Mouse (Mus musculus) spleen, postnatal 36 days (tissue): ENCODE results near the gene Abtb2.
A peak's percentile ranks its signal among the peaks of the same experiment; 100 is the strongest.

Experiments
- DNase-seq, 2 experiments: peaks; one replicate each; pipeline ENCODE4 v3.0.0; 2022; ENCODE audit warnings: low spot score in 2 of 2, mixed read lengths in 1 of 2

Gene Abtb2

GRCm38 (mm10) chr2:103659648-103660556, 93.8 kb downstream of the Abtb2 start:
- DNase-seq: no peak

GRCm38 (mm10) chr2:103661696-103662095, 95.6 kb downstream of the Abtb2 start:
- no peak for DNase-seq

- peak; percentile 60 to 62 for DNase-seq
Observed at GRCm38 (mm10) chr2:103662121-103662520, 96.0 kb downstream of the Abtb2 start.

DNA sequence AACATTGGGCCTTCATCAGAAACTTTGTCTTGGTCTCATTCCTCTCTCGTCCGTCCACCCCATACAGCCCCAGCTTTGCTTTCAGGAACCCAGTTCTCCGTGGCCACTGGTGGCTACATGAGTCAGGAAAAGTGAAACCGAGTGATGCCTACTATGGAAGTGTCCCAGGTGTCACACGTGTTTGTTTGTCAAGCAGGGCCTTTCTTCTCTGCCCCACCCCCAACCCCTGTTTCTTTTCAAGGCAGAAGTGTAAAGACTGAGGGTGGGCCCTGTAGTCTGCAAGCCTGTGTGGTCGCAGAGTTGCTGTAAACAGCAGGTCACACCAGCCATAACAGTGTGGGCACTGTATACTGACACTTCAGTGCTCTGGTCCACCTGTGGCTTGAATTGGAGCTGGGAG, 98.2 kb downstream of the Abtb2 start:
- DNase-seq: no peak

DNA sequence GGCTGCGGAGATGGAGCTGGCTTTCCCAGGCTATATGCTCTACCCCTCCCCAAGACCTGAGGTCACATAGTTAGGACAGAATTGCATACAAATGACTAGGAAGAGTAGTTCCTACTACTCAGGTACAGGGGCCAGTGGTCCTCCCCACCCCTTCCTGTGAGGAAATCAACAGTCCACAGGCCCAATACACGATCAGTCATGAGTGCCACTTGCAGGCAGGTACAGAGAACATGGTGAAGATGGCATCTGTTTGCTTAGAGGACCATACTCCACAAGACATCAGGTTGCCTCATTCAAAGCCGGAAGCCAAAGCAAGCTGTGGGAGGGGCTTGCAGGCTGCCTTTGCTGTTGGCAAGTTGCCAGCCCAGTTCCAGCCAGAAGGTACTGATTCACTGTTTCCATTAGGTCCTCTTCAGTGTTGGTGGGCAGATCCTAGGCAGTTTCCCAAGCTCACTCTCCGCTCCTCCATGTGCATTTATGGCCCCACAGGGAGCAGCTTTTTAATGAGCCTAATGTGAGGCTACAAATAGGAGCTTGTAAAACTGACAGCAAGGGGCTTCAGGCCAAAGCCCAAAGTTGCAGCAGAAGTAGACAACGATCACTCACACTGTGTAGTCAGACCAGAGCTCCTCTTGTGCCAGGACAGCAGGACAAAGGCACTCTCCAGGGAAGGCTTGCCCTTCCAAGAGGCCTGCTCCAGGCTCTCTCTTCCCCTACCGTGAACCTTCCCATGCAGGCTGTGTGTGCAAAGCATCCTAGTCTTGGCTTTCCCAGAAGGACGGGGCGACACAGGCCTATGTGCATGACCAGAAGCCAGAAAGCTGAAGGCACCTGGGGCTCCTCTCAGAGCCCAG, 102.1 kb downstream of the Abtb2 start:
- no peak for DNase-seq

GRCm38 (mm10) chr2:103668939-103669338, 102.8 kb downstream of the Abtb2 start:
- no peak for DNase-seq

DNA sequence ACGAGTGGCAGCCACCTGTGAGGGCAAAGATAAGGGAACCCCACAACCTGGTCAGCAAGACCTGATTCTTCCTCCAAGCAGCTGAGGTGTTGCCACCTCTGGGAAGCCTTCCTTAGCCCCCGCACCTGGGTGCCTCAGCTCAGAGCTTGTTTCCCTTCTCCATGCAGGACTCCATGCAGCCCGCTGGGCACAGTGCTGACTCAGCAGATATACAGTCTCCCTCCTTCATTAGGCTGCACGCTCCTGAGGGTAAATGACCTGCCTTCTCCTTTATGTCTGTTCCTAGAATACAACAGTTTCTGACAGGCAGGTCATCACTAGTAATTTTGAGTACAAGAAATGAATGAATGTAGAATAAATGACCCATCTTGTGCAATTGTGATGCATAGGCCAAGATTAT, 103.5 kb downstream of the Abtb2 start:
- no peak for DNase-seq

- DNase-seq: no peak
Observed at GRCm38 (mm10) chr2:103670276-103670680, 104.2 kb downstream of the Abtb2 start.

DNA sequence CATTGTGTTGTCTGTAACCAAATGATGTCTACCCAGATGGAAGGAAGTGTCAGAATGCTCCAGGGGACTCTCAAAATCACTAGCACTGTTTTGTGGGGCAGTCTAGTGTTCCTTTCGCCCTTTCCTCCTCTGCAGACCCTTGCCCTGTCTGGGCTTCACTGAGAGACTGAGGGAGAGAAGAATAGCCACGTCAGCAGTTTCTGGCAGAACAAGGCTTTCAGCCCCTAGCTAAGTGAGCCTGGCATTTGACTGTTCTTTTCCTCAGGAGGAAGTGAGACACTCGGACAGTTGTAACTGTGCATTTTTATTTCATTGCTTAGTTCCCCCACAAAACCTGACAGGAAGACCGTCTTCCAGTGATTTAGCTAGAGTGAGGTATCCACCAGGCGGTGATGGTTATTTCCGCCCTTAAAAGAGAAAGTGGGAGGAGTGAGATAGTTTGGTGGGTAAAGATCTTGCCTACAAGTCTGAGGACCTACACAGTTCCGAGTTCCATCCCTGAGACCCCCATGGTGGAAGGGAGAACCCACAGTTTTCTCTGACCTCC, 106.5 kb downstream of the Abtb2 start:
- no peak for DNase-seq

DNA sequence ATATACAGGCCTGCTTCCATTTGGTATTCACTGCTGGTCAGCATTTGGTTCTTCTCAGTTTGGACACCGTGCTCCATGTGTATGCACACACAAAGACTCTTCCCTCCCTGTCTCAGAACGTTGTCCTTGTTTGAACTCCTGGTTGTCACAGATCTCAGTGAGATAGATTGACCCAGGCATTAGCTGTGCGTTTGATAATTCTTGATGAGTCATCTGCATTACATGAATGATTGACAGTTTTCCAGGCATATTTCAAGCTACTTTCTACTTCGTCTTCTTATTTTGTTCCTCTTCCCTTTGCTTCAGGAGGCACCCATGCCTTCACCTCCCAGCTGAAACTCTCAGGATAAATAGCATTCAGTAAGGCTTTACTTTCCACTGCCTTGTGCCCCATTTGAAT, 107.5 kb downstream of the Abtb2 start:
- DNase-seq: no peak

- DNase-seq: no peak
Observed at GRCm38 (mm10) chr2:103675391-103675790, 109.3 kb downstream of the Abtb2 start.

- no peak for DNase-seq
Observed at GRCm38 (mm10) chr2:103676808-103677207, 110.7 kb downstream of the Abtb2 start.

DNA sequence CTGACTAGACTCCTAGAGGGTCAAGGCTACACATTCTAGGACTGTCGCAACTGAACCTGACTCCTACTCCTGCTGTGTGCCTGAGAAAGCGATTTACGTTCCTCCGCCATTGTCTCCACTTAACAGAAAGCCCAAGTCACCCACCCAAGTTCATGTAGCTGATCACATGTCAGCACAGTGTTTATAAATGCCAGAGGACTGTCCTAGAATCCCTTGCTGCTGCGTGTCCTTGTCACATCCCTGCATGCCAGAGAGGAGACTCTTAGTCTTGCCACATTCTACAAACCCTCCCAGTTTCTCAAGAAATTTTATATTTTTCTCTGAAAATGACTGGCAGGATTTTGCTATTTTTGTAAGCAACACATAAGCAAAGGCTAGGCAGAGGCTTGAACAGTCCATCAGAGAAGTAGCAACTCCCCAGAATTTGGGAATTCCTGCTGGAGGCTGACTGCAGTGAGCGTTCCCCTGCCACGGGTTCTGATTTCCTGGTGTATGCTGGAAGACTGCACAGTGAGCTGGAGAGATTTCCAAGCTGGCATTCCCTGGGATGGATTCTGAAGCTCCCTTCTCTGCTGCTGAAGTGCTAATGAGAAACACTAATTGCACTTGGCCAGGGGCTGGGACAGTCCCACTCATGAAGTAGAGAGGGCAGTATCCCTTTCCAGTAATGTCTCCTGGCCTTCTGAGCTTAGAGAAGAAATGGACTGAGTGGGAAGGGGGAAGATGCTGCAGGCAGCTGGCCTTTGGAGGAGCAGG, 111.7 kb downstream of the Abtb2 start:
- DNase-seq: no peak

DNA sequence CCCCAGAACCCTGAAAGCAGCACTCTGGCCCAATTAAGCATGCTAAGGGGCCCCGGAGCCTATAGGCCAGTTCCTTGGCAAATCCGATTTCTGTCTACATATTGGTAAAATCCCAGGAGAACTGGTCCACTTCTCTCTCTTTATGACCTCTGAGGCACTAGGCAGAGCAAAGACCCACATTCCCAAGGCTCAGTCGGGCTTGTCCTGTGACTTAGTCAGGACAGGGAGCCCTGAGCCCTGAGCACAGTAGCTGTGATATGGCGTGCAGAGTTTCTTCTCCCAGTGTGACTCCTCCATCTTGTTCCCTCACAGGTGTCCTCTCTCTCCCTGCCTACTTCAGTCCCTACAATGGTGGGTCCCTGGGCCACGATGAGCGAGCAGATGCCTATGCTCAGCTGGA, 112.3 kb downstream of the Abtb2 start:
- DNase-seq: no peak

DNA sequence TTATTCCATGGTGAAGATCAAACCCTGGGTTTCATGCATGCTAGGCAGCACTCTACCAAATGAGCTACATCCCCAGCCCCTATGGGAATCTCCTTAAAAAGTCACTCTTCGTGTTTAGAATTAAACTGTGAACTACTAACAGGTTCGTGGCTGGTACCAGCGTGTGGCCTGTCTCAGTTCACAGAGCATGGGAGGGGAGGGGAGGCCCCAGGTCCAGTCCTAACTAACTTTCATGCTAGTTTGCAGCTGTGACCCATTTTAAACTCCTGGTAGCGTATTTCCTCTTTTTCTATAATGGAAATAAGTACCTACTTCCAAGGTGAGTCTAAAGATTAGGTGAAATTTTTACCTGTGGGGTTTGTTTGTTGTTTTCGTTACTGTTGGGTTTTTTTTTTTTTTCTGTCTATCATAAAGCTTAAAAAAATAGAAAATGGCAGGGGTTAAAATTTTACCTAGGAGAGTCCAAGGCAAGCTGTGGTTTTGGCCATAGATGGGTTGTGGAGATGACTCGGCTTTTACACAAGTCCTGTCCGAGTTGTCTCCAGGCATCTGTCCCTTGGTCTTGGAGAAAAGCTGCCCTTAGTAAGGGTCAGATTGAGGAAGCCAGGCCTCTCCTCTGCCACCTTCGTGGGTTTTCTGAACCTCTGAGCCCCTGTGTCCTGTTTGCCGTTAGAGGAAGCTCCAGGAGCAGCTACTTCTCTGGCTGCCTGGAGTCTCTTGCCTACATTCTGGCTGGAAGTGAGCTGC, 114.4 kb downstream of the Abtb2 start:
- DNase-seq: peak; percentile 59 to 68

GRCm38 (mm10) chr2:103681149-103681548, 115.0 kb downstream of the Abtb2 start:
- no peak for DNase-seq

- DNase-seq: peak; percentile 71 to 78
Observed at GRCm38 (mm10) chr2:103682261-103682722, 116.2 kb downstream of the Abtb2 start.

DNA sequence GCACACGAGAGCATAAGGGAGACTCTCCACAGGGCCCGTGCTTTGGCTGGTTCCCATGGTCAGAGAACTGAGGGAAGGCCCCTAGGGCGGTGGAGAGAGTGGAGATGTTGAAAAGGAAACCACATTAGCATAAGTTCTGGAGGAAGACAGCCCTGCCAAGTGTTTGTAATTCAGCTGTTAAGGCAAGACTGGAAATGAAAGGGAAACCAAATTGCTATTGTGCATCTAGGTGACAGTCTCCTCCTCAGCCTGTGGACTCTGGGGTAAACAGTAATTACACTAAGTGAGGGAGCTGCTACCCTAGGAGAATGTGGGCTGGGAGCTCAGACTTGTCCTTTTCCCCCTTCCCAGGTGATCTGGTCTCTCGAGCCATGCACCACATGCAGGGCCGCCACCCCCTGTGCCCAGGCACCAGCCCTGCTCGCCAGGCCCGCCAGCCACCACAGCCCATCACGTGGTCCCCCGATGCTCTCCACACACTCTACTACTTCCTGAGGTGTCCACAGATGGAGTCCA, 116.9 kb downstream of the Abtb2 start:
- DNase-seq: peak; percentile 30 to 53

GRCm38 (mm10) chr2:103684431-103684830, 118.3 kb downstream of the Abtb2 start:
- no peak for DNase-seq

DNA sequence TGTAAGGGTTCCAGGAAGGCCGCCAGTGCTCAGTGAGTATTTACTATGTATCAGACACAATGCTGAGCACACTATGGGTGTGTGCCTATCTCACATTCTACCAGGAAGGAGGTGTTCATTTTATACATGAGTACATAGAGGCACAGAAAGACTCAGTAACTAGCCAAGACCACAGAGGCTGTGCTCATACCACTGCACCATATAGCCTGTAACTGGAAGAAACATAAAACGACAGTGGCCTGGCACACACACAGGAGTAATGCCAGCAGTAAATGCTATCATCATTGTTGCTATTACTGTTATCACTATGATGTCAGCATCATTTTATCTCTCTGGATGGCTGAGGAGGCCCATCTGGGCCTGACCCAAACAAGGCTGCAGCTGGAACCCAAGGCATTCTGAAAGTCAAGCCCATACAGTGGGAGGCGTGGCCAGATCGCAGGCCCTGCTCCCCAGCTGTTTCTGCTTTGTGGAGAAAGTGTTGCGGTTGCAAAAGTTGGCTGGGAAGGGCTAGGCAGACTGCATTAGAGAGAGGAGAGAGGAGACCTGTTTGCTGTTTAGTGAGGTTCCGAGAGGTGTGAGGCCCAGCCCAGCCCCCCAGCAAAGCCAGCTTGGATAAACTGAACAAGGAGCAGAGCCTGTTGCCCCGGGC, 118.9 kb downstream of the Abtb2 start:
- DNase-seq: no peak
